Mouse (Mus musculus) CH12.LX (cell line): ENCODE results near the gene Rdm1.

Source experiments
- CHD1 ChIP-seq: IDR thresholded peaks from 2 replicates; pipeline ENCODE4 v1.6.1; 2012; ENCODE audit warnings: low read depth, low read length, improper control_type of control experiment, inconsistent platforms
- IRF4 ChIP-seq: IDR thresholded peaks from 2 replicates; pipeline ENCODE4 v1.6.1; 2014; ENCODE audit warnings: low read depth, mild to moderate bottlenecking, inconsistent platforms, low read length, improper control_type of control experiment
- MAFK ChIP-seq: IDR thresholded peaks from 2 replicates; pipeline ENCODE4 v1.6.1; 2011; ENCODE audit warnings: low read length, improper control_type of control experiment; ENCODE audit not compliant: insufficient replicate concordance
- NELFE ChIP-seq: IDR thresholded peaks from 2 replicates; pipeline ENCODE4 v1.6.1; 2011; ENCODE audit warnings: low read depth, low read length, improper control_type of control experiment
- NRF1 ChIP-seq: IDR thresholded peaks from 2 replicates; pipeline ENCODE4 v1.6.1; 2014; ENCODE audit warnings: low read depth, mild to moderate bottlenecking, inconsistent platforms, low read length, improper control_type of control experiment, moderate library complexity
- POLR2A ChIP-seq: IDR thresholded peaks from 2 replicates; pipeline ENCODE4 v1.6.1; 2011; ENCODE audit warnings: low read depth, mild to moderate bottlenecking, improper control_type of control experiment, low read length
- POLR2AphosphoS2 ChIP-seq: IDR thresholded peaks from 2 replicates; pipeline ENCODE4 v1.6.1; 2011; ENCODE audit warnings: low read depth, low read length, improper control_type of control experiment
- UBTF ChIP-seq: IDR thresholded peaks from 2 replicates; pipeline ENCODE4 v1.6.1; 2012; ENCODE audit warnings: low read depth, mild to moderate bottlenecking, inconsistent platforms, low read length, improper control_type of control experiment, moderate library complexity
- ZKSCAN1 ChIP-seq: IDR thresholded peaks from 2 replicates; pipeline ENCODE4 v1.6.1; 2012; ENCODE audit warnings: low read depth, inconsistent platforms, low read length, improper control_type of control experiment, borderline replicate concordance
- ZNF384 ChIP-seq: IDR thresholded peaks from 2 replicates; pipeline ENCODE4 v1.6.1; 2012; ENCODE audit warnings: low read depth, low read length, improper control_type of control experiment, inconsistent platforms

- TF ChIP-seq POLR2AphosphoS2: no peak
- TF ChIP-seq NRF1: no peak
- TF ChIP-seq ZKSCAN1: no peak
- TF ChIP-seq UBTF: no peak
- no peak for TF ChIP-seq POLR2A
- no peak for TF ChIP-seq CHD1
- TF ChIP-seq IRF4: no peak
- no peak for TF ChIP-seq ZNF384
- TF ChIP-seq MAFK: no peak
- TF ChIP-seq NELFE: no peak
These were observed 55.0 kb downstream of the Rdm1 start for GRCm38 (mm10) chr11:101681968-101682367.
